Mouse (Mus musculus) lung, postnatal 25 days (tissue): ENCODE data around the gene I830077J02Rik.
"Not testable (repeated sequence)": the region's sequence is repeated elsewhere in the genome, so short reads cannot be mapped to it uniquely, and the experiment has no call there.

Experiments used
- DNase-seq: peaks from one replicate; pipeline ENCODE4 v3.0.0; 2022; ENCODE audit warnings: low spot score

The I830077J02Rik gene

GRCm38 (mm10) chr3:105918355-105918745 is 14.1 kb downstream of the I830077J02Rik start:
- no peak for DNase-seq

- DNase-seq = no peak
Observed at GRCm38 (mm10) chr3:105917656-105918354, 14.7 kb downstream of the I830077J02Rik start.

- DNase-seq = not testable (repeated sequence)
Observed at GRCm38 (mm10) chr3:105916455-105916854, 16.0 kb downstream of the I830077J02Rik start.

- DNase-seq = peak; percentile 77
Observed at GRCm38 (mm10) chr3:105915281-105915680, 17.2 kb downstream of the I830077J02Rik start.

GRCm38 (mm10) chr3:105913839-105914681 is 18.4 kb downstream of the I830077J02Rik start:
- DNase-seq = no peak

- no peak for DNase-seq
Observed at GRCm38 (mm10) chr3:105912097-105912880, 20.2 kb downstream of the I830077J02Rik start.

GRCm38 (mm10) chr3:105910519-105911190 is 21.8 kb downstream of the I830077J02Rik start:
- DNase-seq = peak; percentile 67

- DNase-seq = no peak
Observed at GRCm38 (mm10) chr3:105908976-105909375, 23.5 kb downstream of the I830077J02Rik start.

- DNase-seq = no peak
Observed at GRCm38 (mm10) chr3:105907956-105908655, 24.4 kb downstream of the I830077J02Rik start.

- DNase-seq = no peak
Observed at GRCm38 (mm10) chr3:105904721-105905120, 27.7 kb downstream of the I830077J02Rik start.

- DNase-seq = no peak
Observed at GRCm38 (mm10) chr3:105904213-105904612, 28.3 kb downstream of the I830077J02Rik start.

- no peak for DNase-seq
Observed at GRCm38 (mm10) chr3:105901468-105901867, 31.0 kb downstream of the I830077J02Rik start.

- DNase-seq = peak; percentile 41
Observed at GRCm38 (mm10) chr3:105900716-105901115, 31.7 kb downstream of the I830077J02Rik start.

GRCm38 (mm10) chr3:105900266-105900665 is 32.2 kb downstream of the I830077J02Rik start:
- DNase-seq = no peak

GRCm38 (mm10) chr3:105899394-105900147 is 32.9 kb downstream of the I830077J02Rik start:
- peak; percentile 88 for DNase-seq

- no peak for DNase-seq
Observed at GRCm38 (mm10) chr3:105898861-105899260, 33.6 kb downstream of the I830077J02Rik start.

GRCm38 (mm10) chr3:105898325-105898724 is 34.1 kb downstream of the I830077J02Rik start:
- peak; percentile 59 for DNase-seq

GRCm38 (mm10) chr3:105896811-105897210 is 35.7 kb downstream of the I830077J02Rik start:
- no peak for DNase-seq

GRCm38 (mm10) chr3:105894601-105895592 is 37.6 kb downstream of the I830077J02Rik start:
- peak; percentile 96 for DNase-seq
